Mouse (Mus musculus) spleen, adult 12 weeks (tissue): ENCODE results near the gene Rhcg.

ENCODE experiments used
- DNase-seq: peaks from one replicate; pipeline ENCODE4 v3.0.0; 2022; ENCODE audit warnings: low spot score

The Rhcg gene

GRCm38 (mm10) chr7:79602006-79602405, 15.5 kb downstream of the Rhcg start:
- DNase-seq = no peak

- DNase-seq = no peak
Measured at GRCm38 (mm10) chr7:79600122-79600521, 17.3 kb downstream of the Rhcg start.

GRCm38 (mm10) chr7:79594854-79595253, 22.6 kb downstream of the Rhcg start:
- DNase-seq = peak; percentile 23

GRCm38 (mm10) chr7:79591812-79592731, 25.4 kb downstream of the Rhcg start:
- no peak for DNase-seq

GRCm38 (mm10) chr7:79590560-79591110, 26.8 kb downstream of the Rhcg start:
- no peak for DNase-seq

DNA sequence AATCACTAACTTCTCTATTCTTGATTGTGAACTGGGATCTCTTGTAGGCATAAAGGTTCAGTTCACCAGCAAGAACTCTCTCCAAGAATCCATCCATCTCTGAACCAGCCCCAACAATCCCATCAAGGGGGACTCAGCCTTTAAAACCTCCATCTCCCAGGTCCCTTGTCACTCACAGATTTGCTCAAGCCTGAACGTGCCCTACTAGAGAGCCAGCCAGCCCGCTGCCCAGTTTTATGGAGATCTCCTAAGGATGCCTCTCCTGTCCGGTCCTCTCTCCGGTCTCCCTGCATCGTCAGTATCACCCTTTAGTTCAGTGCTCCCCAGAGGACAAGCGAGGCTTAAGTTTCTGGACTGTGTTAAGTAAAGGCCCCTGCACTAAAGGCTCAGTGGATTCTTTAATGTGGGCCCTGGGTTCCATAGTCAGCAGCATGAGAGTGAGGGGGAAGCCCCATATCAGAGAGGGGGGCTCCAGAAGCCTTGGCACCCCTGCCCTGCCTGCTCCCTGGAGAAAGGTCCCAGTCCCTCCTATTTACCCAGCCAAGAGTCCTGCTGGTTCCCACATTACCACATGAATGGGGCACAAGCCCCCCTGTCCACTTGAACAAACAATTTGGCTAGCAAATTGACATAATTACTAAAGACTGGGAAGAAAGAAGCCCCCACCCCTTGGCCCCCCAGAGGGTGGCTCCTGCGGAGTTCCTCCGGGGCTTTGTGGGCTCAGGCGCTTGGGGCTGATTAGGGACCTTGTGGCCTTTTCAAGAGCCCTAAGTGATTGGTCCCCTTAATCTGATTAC, 27.5 kb downstream of the Rhcg start:
- DNase-seq = no peak

- DNase-seq = no peak
Measured at GRCm38 (mm10) chr7:79588284-79588683, 29.2 kb downstream of the Rhcg start.

DNA sequence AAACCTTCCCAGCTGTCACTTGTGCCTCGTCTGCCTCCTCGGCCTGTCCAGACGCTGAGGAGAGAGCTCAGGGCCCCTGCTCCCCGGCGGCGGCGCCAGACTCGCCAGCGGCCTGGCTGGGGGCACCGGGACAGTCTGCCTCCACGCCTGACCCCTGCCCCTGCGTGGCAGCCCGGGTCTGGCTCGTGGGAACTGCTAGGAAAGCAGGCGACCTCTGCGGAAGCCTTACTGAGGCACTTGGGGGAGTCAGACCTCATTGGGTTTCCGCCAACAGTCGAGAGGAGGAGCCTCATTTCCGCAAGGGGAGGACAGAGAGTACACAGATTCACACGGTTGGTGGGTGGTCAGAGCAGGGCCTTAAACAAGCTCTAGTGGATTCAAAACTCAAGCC, 38.6 kb downstream of the Rhcg start:
- DNase-seq = no peak

GRCm38 (mm10) chr7:79577931-79578850, 39.3 kb downstream of the Rhcg start:
- no peak for DNase-seq

GRCm38 (mm10) chr7:79577096-79577874, 40.2 kb downstream of the Rhcg start:
- DNase-seq = no peak

DNA sequence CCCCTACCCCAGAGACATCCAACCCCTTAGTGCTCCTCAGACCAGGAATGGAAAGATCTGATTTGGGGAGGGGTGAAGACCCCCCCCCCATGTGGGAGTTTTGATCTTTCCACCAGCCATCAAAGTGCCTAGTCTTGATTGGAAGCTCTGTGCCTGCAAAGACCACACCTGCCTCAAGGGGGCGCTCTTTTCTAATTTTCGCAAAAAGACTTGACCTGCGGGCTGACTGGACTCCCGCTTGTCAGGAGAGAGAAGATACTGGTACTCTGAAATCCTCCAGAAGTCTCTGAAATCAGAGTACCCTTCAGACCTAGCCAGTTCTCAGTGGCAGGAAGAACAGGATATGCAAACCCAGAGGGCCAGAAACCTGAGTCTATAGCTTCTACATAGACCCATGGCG, 40.8 kb downstream of the Rhcg start:
- peak; percentile 8 for DNase-seq

DNA sequence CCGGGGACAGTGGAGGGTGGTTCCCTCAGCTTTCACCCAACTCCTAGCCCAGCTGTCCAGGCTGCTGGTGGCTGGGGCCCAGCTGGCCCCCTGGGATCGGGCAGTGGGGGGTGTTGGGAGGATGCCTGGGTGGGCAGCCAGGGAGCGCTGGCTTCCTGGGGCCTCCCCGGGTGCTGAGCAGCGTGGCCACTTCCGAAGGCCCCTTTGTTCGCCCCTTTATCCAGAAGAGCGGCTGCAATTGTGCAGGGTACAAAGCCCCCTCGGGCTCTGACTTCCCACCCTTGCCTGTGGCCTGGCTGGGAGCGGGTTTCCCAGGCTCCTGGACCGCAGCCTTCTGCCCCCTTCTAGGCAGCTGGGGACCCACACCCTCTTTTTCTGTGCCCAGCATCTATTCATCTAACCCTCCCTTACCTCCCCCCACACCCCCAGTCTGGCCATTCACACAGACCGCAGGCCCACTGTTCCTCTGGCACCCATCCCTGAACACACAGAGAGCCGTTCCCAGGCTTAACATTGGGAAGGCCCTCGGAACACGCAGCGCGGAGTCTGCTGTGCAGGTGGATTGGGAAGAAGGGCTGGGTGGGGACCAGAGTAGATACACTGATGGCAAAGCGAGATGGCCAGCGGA, 45.2 kb downstream of the Rhcg start:
- no peak for DNase-seq

DNA sequence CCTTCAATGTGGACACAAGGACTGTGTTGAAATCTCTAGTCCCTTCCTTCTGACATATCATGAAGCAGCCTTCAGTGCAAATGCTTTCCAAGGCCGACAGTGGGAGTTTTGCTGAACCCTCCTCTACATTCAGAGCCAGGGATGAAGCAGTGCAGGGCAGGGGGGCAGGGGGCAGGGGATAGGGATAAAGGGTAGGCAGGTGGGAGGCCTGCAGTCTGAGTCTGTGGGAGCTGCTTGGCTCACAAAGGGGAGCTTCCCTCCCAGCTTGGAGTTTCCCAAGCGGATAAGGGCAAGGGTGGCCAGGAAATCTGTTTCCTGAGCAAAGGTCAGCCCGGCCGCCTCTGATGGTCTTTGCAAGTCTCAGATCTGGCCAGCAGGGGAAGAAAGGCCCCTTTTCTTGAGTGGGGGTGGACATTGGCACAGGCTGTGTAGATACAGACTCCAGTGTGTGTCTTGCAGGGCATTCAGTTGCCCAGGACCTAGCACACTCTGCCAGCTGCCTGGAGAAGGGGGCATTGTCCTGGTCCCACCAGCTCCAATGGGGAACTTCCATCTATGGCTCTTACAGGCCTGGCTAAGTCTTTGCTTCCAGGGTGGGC, 48.4 kb downstream of the Rhcg start:
- DNase-seq = no peak

DNA sequence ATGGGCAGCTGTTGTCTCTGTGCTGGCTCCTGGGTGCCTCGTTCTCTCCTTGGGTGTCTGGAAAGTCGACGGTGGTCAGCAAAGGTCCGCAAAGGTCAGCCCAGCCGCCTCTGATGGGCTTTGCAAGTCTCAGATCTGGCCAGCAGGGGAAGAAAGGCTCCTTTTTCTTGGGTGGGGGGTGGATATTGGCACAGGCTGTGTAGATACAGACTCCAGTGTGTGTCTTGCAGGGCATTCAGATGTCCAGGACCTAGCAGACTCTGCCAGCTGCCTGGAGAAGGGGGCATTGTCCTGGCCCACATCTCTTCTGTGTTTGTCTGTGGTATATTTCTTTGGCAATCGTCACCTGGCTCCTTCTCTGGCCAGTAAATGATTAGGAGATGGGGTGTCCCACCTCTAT, 49.2 kb downstream of the Rhcg start:
- DNase-seq = no peak

DNA sequence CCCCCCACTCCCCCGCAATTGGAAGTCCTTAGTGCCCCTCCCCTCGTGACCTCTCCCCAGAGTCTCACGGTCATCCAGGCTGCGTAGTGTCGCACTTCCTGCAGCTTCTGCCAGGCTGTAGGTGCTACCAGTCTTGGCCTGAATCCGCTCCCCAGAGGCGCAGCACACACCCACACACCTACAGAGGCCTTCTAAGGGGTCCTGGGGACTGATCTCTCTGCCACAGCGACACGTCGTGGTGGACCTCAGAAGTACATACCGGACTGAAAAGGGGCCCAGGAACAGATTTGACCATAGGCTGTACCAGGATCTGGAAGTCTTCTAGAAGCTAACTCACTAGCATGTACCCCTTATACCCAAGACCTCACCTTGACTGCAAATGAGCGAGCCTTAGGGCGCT, 53.8 kb downstream of the Rhcg start:
- no peak for DNase-seq

- no peak for DNase-seq
Measured at GRCm38 (mm10) chr7:79562385-79562784, 55.1 kb downstream of the Rhcg start.

DNA sequence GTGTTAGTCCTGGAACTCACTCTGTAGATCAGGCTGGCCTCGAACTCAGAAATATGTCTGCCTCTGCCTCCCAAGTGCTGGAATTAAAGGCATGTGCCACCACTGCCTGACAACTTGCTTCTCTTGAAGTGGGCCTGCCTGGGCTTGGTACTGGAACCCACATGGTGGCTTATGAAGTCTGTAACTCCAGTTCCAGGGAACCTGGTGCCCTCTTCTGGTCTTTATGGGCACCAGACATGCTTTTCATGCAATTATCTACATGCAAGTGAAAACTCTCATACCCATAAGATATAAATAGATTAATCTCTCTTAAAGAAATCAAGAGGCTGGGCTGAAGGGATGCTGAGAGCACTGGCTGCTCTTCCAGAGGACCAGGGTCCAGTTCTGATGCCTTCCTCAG, 58.8 kb downstream of the Rhcg start:
- DNase-seq = no peak

DNA sequence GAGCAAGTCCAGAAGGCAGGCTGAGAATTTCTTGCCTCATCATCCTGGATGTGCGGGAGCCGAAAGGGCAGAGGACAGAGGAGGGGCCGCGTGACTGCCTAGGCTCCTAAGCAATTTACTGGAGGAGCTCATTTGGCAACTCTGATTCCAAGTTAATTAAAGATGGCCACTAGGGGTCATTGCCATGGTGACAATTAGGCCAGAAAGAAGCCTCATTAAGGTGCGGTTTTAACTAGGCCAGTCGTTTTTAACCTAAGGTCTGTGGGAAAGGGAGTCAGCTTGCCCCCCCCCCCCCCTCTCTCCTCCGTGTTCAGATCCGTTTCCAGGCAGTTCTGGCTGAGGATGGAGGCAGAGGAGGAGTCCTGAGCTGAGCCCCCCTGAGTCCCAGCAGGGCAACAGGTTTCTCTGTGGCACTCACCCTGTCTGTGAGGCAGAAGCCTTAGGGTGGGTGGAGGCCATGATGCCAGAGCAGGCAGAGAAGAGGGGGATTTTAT, 59.7 kb downstream of the Rhcg start:
- DNase-seq = no peak

GRCm38 (mm10) chr7:79555368-79556034, 62.0 kb downstream of the Rhcg start:
- no peak for DNase-seq
